Mouse (Mus musculus) A20 (cell line): ENCODE measurements around the gene B4galnt3.

Experiments used
- DNase-seq: peaks from one replicate; pipeline ENCODE4 v3.0.0-alpha.2; 2011; ENCODE audit warnings: low read depth, low spot score

The B4galnt3 gene

DNA sequence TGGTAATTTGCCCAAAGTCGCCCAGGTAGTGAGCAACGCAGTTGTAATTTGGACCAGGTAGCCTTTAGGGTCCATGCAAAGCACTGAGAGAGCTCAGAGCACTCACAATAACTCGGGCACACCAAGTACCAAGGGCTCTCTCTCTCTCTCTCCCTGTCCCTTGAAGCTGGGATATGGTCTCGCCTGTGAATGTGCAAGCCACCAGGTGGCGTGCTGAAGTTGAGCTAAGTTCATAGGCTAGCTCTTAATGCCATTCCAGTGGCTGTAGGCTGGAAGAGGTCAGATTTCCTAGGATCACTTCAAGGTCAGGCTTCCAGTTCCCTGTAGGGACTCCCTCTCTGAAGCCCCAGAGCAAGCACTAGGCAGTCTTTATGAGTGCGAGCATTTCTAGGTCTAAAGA is 71.7 kb downstream of the B4galnt3 start:
- peak; percentile 61 for DNase-seq

GRCm38 (mm10) chr6:120219281-120219680 is 75.1 kb downstream of the B4galnt3 start:
- DNase-seq = no peak

DNA sequence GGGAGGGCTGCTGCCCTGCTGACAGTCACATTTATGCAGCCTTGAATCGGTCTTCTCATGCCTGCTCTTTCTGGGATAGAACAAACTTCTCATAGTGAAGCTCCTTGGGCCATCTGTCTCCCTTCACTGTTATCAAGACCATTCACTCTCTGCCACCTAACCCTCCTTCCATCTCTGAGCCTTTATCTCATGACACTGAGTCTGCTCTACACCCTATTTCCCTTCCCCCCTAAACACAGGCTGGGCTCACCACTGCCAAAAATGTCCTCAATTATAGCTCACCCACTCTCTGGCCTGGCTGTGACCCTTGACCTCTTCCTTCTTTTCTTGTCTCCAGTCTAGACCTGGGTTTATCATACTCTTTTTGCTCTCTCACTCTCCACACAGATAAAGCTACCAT is 77.7 kb downstream of the B4galnt3 start:
- no peak for DNase-seq

- DNase-seq = no peak
Measured at GRCm38 (mm10) chr6:120211536-120211935, 82.8 kb downstream of the B4galnt3 start.

- no peak for DNase-seq
Measured at GRCm38 (mm10) chr6:120206586-120206985, 87.8 kb downstream of the B4galnt3 start.

GRCm38 (mm10) chr6:120202406-120202805 is 92.0 kb downstream of the B4galnt3 start:
- DNase-seq = no peak

- DNase-seq = no peak
Measured at GRCm38 (mm10) chr6:120201956-120202355, 92.4 kb downstream of the B4galnt3 start.

GRCm38 (mm10) chr6:120199638-120200394 is 94.5 kb downstream of the B4galnt3 start:
- DNase-seq = no peak

- DNase-seq = peak; percentile 78
Measured at GRCm38 (mm10) chr6:120197964-120198363, 96.4 kb downstream of the B4galnt3 start.

DNA sequence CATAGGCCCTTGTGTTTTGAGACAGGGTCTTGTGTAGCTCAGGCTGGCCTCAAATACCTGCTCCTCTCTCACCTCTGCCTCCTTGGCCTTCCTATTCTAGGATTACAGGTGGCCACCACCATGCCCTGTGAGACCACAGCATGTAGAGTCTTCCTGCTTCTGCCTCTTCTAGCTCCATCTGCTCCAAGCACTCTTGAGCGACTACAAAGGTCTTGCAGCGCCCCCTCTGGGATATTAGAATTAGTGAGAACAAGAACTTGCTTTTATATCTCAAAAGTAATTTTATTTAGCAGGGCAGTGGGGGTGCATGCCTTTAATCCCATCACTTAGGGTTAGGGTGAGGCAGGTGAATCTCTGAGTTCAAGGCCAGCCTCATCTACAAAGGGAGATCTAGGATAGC is 97.5 kb downstream of the B4galnt3 start:
- DNase-seq = peak; percentile 87

DNA sequence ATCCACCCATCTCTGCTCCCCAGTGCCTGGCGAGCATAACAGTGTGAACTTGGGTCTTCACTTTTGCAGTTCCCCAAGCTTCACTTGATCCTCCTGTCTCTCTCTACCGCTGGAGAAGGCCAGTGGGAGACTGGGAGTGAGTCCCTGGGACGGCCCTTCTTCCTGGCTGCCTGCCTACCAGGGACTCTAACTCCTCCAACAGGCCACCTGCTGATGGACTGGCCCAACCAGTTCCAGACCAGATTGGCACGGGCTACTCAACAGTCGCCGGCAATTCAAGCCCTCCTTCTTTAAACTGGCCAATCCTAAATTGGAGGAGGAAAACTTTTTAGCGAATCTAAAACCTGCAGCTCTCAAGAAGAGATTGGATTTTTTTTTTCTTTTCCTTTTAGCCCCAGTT is 99.4 kb downstream of the B4galnt3 start:
- DNase-seq = no peak

DNA sequence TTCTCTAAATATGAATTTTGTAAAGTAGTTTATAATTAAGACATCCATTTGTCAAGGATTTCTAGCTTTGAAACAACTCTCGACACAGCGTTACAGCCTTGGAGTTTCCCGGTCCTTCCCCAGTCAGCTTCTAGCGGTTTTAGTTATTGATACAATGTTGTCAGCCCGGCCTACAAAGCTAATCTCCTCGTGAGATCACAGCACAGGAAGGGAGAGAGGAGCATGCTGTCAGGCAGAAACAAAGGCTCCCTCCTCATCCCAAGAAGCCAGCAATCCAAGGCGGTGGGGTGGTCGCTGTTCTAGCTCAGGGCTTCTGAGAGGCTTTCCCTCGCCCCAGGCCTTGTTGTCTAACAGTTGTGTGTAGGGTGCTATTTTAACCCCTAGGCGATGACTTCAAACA is 100.1 kb downstream of the B4galnt3 start:
- no peak for DNase-seq

DNA sequence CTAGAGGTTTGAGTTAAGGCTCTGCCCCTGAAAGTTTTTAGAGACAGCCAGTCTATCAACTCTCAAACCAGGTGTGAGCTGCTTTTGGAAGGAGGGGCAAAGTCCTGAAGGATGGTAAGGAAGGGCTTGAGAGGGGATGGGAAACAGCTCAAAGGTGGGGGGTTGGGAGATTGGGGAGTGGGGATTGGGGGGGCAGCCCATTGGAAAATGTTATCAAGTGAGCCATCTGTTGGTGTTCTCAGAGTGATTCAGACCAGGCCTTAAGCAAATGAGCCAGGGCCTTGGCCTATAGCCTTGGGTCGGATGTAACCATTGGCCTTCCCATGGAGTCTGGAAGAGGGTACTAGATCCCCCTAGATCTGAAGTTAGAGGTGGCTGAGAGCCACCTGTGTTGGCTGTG is 100.6 kb downstream of the B4galnt3 start:
- DNase-seq = no peak

DNA sequence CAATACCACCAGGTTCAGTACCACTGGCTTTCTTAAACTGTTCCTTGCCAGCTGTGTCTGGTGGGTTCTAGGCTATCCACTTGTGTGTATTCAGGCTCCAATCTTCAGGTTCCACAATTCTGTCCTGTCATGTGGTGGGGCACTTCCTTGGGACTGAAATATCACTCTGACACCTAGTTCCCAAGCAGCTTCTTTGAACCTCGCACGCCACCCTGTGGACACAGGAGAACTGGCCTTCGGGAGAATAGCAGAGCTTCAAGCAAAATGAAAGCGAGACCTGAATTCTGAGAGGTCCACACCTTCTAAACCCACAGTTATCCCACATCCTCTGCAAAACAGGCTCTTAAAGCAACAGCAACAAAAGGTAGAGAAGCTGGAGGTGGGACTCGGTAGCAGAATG is 101.2 kb downstream of the B4galnt3 start:
- DNase-seq = peak; percentile 94

DNA sequence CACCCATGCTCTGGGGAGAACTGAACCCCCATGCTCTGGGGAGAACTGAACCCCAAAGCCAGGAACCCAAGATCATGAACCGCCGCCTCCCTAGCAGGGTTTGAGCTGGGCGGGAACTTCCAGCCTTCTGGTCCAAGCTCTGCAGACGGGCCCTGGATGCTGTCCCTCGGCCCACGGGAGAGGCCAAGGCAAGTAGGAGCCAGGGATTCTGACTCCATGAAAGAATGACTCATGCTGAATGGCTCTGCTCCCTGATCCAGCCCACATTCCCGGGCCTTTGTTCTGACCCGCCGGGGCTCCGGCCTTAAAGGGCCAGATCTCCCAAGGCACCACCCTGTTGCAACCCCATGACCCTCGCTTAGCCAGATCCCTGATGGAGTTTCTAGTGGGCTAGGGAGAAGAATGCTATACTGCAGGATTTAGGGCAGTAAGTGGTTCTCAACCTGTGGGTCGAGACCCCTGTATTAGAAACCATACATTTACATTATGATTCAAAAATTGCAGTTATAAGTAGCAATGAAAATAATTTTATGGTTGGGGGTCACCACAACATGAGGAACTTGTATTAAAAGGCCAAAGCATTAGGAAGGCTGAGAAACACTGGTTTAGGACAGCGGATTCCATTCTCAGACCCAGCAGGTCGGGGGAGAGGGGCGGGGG is 102.0 kb downstream of the B4galnt3 start:
- DNase-seq = no peak

GRCm38 (mm10) chr6:120191396-120192170 is 102.8 kb downstream of the B4galnt3 start:
- no peak for DNase-seq

DNA sequence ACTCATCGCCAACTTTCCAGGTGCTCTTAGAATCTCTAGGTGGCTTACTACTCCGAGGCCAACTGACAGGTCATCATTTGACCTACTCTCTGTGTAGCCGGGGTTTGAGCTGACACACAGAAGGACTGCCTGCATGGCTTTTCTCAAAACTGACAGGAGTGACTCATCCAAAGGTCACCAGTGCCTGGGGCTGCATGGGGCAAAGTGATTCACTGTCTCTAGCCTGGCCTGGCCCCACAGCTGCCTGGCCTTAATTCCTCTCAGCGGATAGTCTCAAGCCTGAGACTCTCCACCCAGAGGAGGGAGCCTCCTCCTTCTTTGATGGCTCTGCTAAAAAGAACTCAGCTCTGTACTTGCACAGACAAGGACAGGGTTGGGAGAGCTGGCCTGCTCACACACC is 103.4 kb downstream of the B4galnt3 start:
- no peak for DNase-seq

GRCm38 (mm10) chr6:120190365-120190764 is 104.0 kb downstream of the B4galnt3 start:
- DNase-seq = no peak

DNA sequence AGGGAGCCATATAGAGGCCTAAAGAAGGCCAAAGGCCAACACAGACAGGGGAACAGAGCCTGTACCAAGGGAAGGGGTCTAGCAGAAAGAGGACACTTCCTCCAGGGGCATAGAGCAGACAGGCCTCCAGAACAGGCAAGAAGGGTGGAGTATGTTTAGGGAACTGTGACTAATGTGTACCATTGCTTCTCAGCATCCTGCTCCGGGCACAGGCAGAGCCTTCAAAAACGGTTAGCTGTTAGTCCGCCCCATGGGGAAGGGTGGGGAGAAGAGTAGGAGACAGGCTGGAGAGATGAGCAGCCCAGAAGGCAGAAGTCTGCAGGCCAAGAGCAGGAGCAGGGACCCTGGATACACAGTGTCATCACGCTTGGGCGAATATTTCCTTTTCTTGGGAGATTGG is 105.1 kb downstream of the B4galnt3 start:
- DNase-seq = no peak

GRCm38 (mm10) chr6:120188376-120189235 is 105.8 kb downstream of the B4galnt3 start:
- peak; percentile 64 for DNase-seq

DNA sequence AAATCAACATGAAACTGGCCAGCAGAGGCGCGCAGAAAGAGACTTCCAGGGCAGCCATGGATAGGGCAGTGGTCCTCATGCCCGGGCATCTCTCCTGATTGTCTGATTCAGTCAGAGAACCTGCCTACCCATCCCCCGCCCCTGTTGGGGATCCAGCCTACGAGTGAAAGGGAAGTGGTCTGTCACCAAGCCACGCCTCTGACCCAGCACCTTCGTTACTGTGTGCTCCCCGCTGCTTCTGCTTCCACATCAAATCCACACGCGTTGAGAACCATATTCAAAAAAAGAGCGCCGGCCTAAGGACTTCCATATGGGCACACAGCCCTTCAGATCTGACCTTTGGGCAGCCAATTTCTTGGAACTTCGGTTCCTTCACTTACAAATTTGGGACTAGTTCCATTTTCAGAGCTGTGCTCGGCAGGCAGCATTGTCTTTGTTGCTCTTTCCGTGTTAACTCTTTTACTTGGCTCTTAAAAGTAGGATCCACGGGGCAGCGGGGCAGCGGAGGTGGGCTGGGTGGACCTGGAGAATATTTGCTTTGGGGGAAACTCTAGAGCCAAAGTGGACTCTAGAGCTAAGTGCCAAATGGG is 106.7 kb downstream of the B4galnt3 start:
- peak; percentile 92 for DNase-seq
